Mouse (Mus musculus): ENCODE data around the gene Ankrd55.

DNA sequence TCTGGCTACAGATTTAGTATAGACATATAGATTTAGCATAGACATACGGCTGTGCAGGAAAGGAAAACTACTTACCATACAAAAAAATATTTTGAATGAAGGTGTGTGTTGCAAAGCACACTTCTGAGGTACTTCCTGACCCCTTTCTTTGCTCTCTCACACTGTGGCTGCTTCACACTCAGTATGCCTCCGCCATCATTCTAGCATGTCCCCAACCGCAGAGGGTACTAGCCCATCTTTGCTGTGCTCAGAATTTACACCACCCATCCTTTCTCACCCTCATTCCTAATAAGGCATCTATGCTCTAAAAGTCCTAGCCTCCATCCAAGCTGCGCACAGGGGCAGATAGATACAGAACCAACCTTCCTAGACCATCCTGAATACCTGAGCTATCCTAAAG, 130.3 kb downstream of the Ankrd55 start:
- no peak for TF ChIP-seq POLR2A (IDR thresholded peaks at IDR 0.05; ENCODE audit: low read depth, low read length)
- TF ChIP-seq CTCF (conservative IDR thresholded peaks at IDR 0.05; ENCODE audit: insufficient read depth, insufficient read length, low read depth, low read length) = no peak
